Mouse (Mus musculus) layer of hippocampus, adult 6 months (tissue): ENCODE results near the gene Zfp644. TPM values are rescaled to one million over a fixed set of nuclear protein-coding genes. Genes with fewer than 3 reads are reported as not detected.

Experiments used
- long read RNA-seq, 2 experiments: library from polyadenylated mRNA; unstranded; transcript quantifications; one replicate each; pipeline ENCODE4 v2.0.0; 2019 to 2020
- polyA plus RNA-seq: library from polyadenylated mRNA; unstranded; fragments of <200 nt; fragmentation: Nextera tagmentation; gene quantifications from 2 replicates; pipeline ENCODE4 v1.2.3, GENCODE M21; 2021

Zfp644 gene
- polyA plus RNA-seq, result 37.9 and 41.0 TPM in 2 replicates
- long read RNA-seq, experiment 1, partial matches to known transcripts, result 4 of 33 reads
- long read RNA-seq, experiment 1, other reads (novel, unspliced or antisense), result 22 of 33 reads
- long read RNA-seq, experiment 2, full-length matches to known transcripts, result 8 of 25 reads
- long read RNA-seq, experiment 2, partial matches to known transcripts, result 1 of 25 reads
- long read RNA-seq, experiment 2, other reads (novel, unspliced or antisense), result 16 of 25 reads

GRCm38 (mm10) chr5:106696396-106697337, at the start of gene Zfp644:
Gene Zfp644, minus strand, starts transcription at chr5:106697287.

GRCm38 (mm10) chr5:106608798-106609197, 88.3 kb downstream of the Zfp644 start, which contains the start of gene Gm17304:
Gene Gm17304, plus strand, starts transcription at chr5:106609098.

Other genes starting within 250 kb of the Zfp644 start
- 0.15 and 0.20 TPM in 2 replicates for gene Barhl2, start 239.1 kb downstream of the Zfp644 start, polyA plus RNA-seq
- not detected in 2 replicates for gene Gm17304, start 88.2 kb downstream of the Zfp644 start, polyA plus RNA-seq
- 0.15 and 0.43 TPM in 2 replicates for gene Hfm1, start 229.0 kb upstream of the Zfp644 start, polyA plus RNA-seq